Mouse (Mus musculus) erythroblast, embryonic 14.5 days (primary cell): ENCODE measurements around the gene Hadh. TPM values are rescaled to one million over a fixed set of nuclear protein-coding genes. Genes with fewer than 3 reads are reported as not detected.

Source experiments
- H3K27me3 ChIP-seq: 2 replicates; pipeline ENCODE4 v1.6.1; 2012; ENCODE audit warnings: inconsistent platforms; ENCODE audit not compliant: control insufficient read depth
- H3K36me3 ChIP-seq: 2 replicates; pipeline ENCODE4 v1.6.1; 2012; ENCODE audit warnings: mild to moderate bottlenecking, inconsistent platforms; ENCODE audit not compliant: control insufficient read depth
- H3K4me1 ChIP-seq: 2 replicates; pipeline ENCODE4 v1.6.1; 2012; ENCODE audit warnings: inconsistent platforms; ENCODE audit not compliant: control insufficient read depth
- H3K4me3 ChIP-seq: replicated peaks from 2 replicates; pipeline ENCODE3; 2012; ENCODE audit warnings: moderate library complexity, mild to moderate bottlenecking, inconsistent platforms
- H3K9me3 ChIP-seq: 2 replicates; pipeline ENCODE4 v1.6.1; 2012; ENCODE audit warnings: low read length, inconsistent platforms, mixed read lengths; ENCODE audit not compliant: control insufficient read depth
- GATA1 ChIP-seq: IDR thresholded peaks from 2 replicates; pipeline ENCODE4 v1.6.1; 2012; ENCODE audit warnings: low read length, inconsistent platforms, mixed read lengths
- TAL1 ChIP-seq: IDR thresholded peaks from 3 replicates; pipeline ENCODE4 v1.6.1; 2012; ENCODE audit warnings: low read length, inconsistent platforms, mixed read lengths
- polyA plus RNA-seq: library from polyadenylated mRNA; stranded (reverse); fragments of >175 nt; gene quantifications from 2 replicates; pipeline ENCODE4 v1.2.3, GENCODE M21; 2012

Hadh gene
- polyA plus RNA-seq, 1 experiment = 0.42 TPM

DNA sequence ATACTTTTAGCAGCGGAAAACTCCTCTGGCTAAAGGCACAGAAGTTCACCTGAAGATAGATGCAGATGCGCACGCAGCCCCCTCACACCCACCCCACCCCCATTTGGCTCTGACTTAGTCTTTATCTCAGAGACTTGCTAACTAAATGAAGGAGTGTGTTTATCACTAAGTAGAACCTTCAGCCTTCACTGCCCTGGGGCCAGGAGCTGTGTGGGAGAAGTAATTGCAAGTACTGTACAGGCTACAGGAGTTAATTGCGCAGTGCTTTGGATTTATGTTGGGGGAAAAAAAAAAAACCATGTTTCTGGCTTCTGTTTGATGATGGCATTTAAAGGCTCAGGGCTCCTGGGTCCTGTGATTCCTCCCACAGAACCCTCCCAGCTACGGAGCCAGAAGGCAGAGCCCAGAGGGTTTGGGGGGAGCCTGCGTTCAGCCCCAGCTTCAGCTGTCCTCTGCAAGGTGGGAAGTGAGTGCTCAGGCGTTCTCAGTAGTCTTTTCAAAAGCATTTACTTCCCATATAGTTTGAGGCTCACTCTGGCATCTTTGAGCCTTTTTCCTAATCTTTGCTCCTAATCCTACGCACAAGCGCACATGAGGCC lies 57.7 kb downstream of the Hadh start:
- Histone ChIP-seq H3K9me3 (no peaks in the 10 kb centered on the region), H3K27me3 (no peaks in the 10 kb centered on the region), H3K4me1 (no peaks in the 10 kb centered on the region), H3K4me3 (no peak overlapping the region), H3K36me3 (no peaks in the 10 kb centered on the region)
- TF ChIP-seq TAL1 (no peak), GATA1 (no peak)

DNA sequence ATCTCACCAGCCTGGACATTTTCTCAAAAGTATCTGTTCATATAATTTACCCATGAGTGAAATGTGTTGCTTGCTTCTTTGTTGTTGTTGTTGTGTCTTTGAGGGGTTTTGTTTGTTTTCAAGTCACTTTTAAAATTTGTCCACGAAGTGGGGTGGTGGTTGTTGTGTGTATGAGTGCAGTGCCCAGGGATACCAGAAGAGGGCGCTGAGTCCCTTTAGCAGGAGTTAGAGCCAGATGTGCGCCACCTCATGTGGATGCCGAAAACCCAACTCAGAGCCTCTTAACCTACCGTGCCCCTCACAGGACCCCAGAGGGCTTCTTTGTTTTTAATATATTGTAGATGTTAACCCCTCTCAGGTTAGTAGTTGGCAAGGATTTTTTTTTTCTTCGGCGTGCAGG lies 59.7 kb downstream of the Hadh start:
- no peaks in the 10 kb centered on the region for H3K4me1 ChIP-seq
- H3K36me3 ChIP-seq = no peaks in the 10 kb centered on the region
- no peaks in the 10 kb centered on the region for H3K27me3 ChIP-seq
- H3K4me3 ChIP-seq = no peak overlapping the region
- no peaks in the 10 kb centered on the region for H3K9me3 ChIP-seq
- TF ChIP-seq TAL1 = no peak
- no peak for TF ChIP-seq GATA1

DNA sequence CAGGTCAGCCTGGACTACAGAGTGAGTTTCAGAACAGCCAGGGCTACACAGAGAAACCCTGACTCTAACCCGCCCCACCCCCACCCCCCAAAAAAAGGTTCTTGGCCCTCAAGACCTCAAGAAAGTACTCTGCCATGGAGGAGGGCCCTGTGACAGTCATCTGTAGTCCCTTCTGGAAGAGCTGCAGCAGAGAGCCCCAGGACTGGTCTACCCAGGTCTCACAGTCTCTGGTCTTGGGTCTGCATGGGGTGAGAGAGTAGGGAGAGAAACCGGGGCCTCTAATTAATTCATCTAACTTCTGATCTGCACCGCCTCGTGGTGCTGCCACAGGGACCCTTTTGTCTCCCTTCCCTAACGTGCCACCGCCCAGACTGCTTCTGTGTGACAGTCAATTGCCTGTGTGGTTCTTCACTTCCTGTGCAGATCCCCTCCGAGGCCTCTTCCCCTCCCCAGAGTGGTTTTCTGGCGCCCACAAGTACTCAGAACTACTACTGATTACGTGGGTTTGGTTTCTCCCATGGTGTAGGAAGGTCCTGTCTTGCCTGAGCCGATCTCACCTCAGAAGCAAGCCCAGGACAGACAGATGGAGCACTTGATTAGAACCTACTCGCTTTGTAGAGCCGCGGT lies 63.5 kb downstream of the Hadh start:
- Histone ChIP-seq H3K4me1 (no peaks in the 10 kb centered on the region), H3K9me3 (no peaks in the 10 kb centered on the region), H3K4me3 (no peak overlapping the region), H3K36me3 (no peaks in the 10 kb centered on the region), H3K27me3 (no peaks in the 10 kb centered on the region)
- TF ChIP-seq TAL1 (no peak), GATA1 (no peak)

DNA sequence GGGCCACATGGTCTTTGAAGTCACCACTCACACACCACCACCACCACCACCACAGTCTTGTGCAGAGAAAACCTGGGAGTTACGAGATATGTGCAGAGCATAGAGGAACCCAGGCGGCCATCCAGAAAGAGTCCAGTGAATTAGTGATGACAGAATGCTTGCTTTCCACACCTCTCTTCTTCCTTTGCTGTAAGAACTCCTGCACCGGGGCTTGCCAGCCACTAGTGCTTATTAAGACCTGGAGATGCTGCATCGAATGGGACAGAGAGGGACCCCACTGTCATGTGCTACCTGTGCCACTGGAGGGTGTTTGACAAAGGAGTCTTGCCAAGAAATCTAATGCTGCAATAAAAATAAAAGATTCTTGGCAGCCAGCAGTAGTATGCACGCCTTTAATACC lies 64.1 kb downstream of the Hadh start:
- no peaks in the 10 kb centered on the region for H3K4me1 ChIP-seq
- H3K4me3 ChIP-seq = no peak overlapping the region
- H3K36me3 ChIP-seq = no peaks in the 10 kb centered on the region
- TF ChIP-seq GATA1 (no peak), TAL1 (no peak)
- no peaks in the 10 kb centered on the region for H3K9me3 ChIP-seq
- H3K27me3 ChIP-seq = no peaks in the 10 kb centered on the region

DNA sequence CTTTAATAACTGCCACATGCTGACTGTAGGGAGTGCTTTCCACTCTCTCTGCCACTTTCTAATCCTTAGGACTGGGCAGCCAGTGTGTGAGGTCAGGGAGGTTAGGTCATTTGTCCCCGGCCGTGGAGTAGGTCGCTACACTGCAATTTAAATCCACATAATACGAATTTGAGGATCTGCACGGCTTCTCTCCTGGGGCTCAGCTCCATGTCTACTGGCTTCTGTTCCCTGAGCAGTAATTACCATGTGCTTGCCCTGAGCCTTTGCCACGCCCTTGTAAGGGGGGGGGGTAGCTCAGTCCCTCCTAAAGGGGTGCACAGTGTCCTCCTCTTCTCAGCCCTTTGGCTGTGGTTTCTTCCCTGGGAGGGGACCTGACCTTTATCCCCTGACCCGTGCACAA lies 69.6 kb downstream of the Hadh start:
- no peaks in the 10 kb centered on the region for H3K27me3 ChIP-seq
- TF ChIP-seq GATA1 (no peak), TAL1 (no peak)
- no peaks in the 10 kb centered on the region for H3K9me3 ChIP-seq
- no peaks in the 10 kb centered on the region for H3K4me1 ChIP-seq
- H3K36me3 ChIP-seq = no peaks in the 10 kb centered on the region
- H3K4me3 ChIP-seq = no peak overlapping the region

DNA sequence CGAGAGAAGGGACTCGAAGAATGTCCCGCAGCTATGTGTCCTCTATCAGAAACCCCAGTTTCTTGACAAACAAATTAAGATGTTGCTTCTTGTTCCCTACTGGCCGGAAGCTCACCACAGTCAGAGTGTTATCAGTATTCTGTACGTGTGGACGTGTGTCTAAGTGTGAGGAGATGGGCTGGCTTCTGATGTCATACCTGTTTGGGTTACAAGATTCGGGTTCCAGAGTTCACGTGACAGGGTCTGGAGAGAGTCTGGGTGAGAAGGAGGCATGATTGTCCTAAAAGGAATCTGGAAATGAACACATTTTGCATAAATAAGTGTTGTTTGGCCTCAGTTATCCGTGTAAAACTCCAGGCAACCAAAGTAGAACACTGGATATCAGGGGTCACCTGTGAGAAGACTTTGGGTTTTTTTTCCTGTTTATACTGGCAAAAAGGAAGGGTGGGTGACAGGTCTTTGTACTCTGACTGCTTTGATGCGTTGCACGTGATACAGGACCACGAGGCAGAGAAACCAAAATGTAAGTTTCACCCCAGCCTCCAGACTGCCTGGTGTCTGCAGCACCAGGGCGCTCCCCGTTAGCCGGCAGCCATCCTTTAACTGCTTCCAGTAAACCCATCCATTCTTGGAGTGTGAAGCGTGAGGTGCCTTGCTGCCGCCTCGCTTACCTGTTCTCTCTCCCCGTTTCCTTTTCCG lies 72.2 kb downstream of the Hadh start:
- no peaks in the 10 kb centered on the region for H3K36me3 ChIP-seq
- no peak overlapping the region for H3K4me3 ChIP-seq
- H3K4me1 ChIP-seq = no peaks in the 10 kb centered on the region
- TF ChIP-seq TAL1 = no peak
- TF ChIP-seq GATA1 = no peak
- H3K27me3 ChIP-seq = no peaks in the 10 kb centered on the region
- no peaks in the 10 kb centered on the region for H3K9me3 ChIP-seq

DNA sequence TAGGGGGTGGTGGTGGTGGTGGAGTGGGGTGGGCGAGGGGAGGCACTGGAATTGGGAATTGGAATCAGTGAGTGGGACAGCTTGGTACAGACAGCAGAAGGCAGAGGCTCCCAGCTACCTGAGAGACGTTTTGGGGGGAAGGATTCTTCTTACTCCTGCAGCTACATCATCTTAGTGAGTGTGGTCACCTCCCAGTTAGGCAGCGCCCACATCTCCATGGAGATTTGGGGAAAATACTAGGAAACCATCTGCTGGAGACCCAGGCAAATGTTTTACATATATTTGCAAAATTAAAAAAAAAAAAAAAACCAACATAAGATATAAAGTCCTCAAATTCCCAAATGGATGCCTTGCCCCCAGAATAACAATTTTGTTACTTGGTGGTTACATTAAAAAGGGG lies 72.9 kb downstream of the Hadh start:
- Histone ChIP-seq H3K4me1 (no peaks in the 10 kb centered on the region), H3K9me3 (no peaks in the 10 kb centered on the region), H3K36me3 (no peaks in the 10 kb centered on the region), H3K4me3 (no peak overlapping the region), H3K27me3 (no peaks in the 10 kb centered on the region)
- no peak for TF ChIP-seq TAL1
- no peak for TF ChIP-seq GATA1

DNA sequence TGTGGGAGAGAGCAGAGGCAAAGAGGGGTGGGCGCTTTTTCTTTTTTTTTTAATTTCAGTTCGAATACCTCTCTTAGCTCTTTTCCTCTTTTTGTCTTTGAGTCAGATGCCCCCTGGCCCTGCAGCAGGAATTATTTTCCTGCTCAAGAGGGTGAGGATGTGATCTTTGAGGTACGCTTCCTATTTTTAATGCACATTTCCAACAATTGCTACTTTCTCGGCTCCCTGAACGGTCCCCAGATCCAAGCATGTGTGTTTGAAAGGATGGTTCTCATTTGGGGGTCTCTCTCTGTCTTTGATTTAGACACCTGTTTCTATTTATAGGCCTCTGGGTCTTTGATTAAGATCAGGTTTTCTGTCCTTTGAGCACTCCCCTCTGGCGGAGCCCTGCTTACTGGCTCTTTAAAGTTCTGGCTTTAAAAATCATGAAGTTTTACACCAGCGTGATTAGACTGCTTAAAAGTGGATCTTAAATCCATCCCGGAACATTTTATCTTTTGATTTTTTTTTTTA lies 75.3 kb downstream of the Hadh start:
- Histone ChIP-seq H3K9me3 (no peaks in the 10 kb centered on the region), H3K4me3 (no peak overlapping the region), H3K27me3 (no peaks in the 10 kb centered on the region), H3K36me3 (no peaks in the 10 kb centered on the region), H3K4me1 (no peaks in the 10 kb centered on the region)
- TF ChIP-seq TAL1 (no peak), GATA1 (no peak)

DNA sequence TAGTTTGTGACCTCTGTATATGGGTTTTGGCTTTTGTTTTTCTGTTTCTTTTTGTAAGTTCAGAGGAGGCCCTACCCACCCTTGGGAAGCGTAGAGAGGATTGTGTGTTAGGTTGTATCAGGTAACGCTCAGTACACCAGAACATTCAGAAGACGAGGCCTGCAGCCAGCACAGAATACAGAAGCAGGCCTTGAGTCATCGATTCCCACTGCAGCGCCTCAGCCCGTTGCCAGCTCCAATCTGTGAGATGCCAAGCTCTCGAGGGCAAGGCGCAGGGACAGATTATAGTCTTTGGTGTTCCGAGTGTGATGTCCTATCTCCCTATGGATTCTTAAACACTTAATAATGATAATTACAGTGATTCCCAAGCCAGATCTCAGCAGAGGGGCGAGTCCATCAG lies 75.9 kb downstream of the Hadh start:
- TF ChIP-seq TAL1 (no peak), GATA1 (no peak)
- Histone ChIP-seq H3K27me3 (no peaks in the 10 kb centered on the region), H3K9me3 (no peaks in the 10 kb centered on the region), H3K4me3 (no peak overlapping the region), H3K36me3 (no peaks in the 10 kb centered on the region), H3K4me1 (no peaks in the 10 kb centered on the region)
